Mouse (Mus musculus) neural tube, embryonic 15.5 days (tissue): Measurements from ENCODE around the gene Il17a. TPM values are rescaled to one million over a fixed set of nuclear protein-coding genes. Genes with fewer than 3 reads are reported as not detected.

Experiments used
- ATAC-seq: fragments of 200-750 bp; cut with Nextera tagmentation; 2 replicates; pipeline ENCODE4 v1.8.0; 2017; ENCODE audit warnings: mild to moderate bottlenecking, moderate TSS enrichment, moderate library complexity; ENCODE audit not compliant: low FRiP score
- H3K27ac ChIP-seq: fragments of 300-500 bp; sonication (generic); replicated peaks from 2 replicates; pipeline ENCODE4 v1.5.1; 2015; ENCODE audit warnings: mild to moderate bottlenecking, inconsistent platforms
- H3K27me3 ChIP-seq: fragments of 300-500 bp; sonication (generic); replicated peaks from 2 replicates; pipeline ENCODE4 v1.6.1; 2015; ENCODE audit warnings: inconsistent platforms
- H3K36me3 ChIP-seq: fragments of 300-500 bp; sonication (generic); 2 replicates; pipeline ENCODE4 v1.6.1; 2015; ENCODE audit warnings: inconsistent platforms
- H3K4me1 ChIP-seq: fragments of 300-500 bp; sonication (generic); 2 replicates; pipeline ENCODE4 v1.6.1; 2015; ENCODE audit warnings: inconsistent platforms
- H3K4me2 ChIP-seq: fragments of 300-500 bp; sonication (generic); 2 replicates; pipeline ENCODE4 v1.6.1; 2015; ENCODE audit warnings: inconsistent platforms, mild to moderate bottlenecking, moderate library complexity
- H3K4me3 ChIP-seq: fragments of 300-500 bp; sonication (generic); replicated peaks from 2 replicates; pipeline ENCODE4 v1.5.1; 2015; ENCODE audit warnings: mild to moderate bottlenecking, inconsistent platforms
- H3K9ac ChIP-seq: fragments of 300-500 bp; sonication (generic); replicated peaks from 2 replicates; pipeline ENCODE4 v1.6.1; 2015; ENCODE audit warnings: mild to moderate bottlenecking, inconsistent platforms
- H3K9me3 ChIP-seq: fragments of 300-500 bp; sonication (generic); replicated peaks from 2 replicates; pipeline ENCODE4 v1.6.1; 2016; ENCODE audit warnings: inconsistent platforms
- WGBS: fragments of 180-500 bp; shearing (Covaris S2); methylation state at CpG from one replicate; pipeline ENCODE4 v1.1.7; 2015; ENCODE audit warnings: mixed read lengths; 5-methylcytosine and 5-hydroxymethylcytosine counted together
- polyA plus RNA-seq: library from polyadenylated mRNA; unstranded; fragments of >200 nt; fragmentation: Nextera tagmentation; extraction: Ambion mirVana; gene quantifications from 2 replicates; pipeline ENCODE4 v1.2.1, GENCODE M21; 2015

The Il17a gene
- not detected in 2 replicates for polyA plus RNA-seq

GRCm38 (mm10) chr1:20730903-20731302 is at the start of gene Il17a:
Gene Il17a, plus strand, starts transcription at chr1:20730905.
- H3K9me3 ChIP-seq, result no peaks in the 10 kb centered on the region
- no peak within 1 kb of the TSS for H3K27ac ChIP-seq
- H3K27me3 ChIP-seq, result no peaks in the 10 kb centered on the region
- H3K9ac ChIP-seq, result no peak within 1 kb of the TSS
- 95% methylated on average over 10 of the region's 10 CpGs for WGBS
- H3K36me3 ChIP-seq, result no peaks in the 10 kb centered on the region
- H3K4me3 ChIP-seq, result no peak within 1 kb of the TSS
- no peak for ATAC-seq
- H3K4me1 ChIP-seq, result no peaks in the 10 kb centered on the region
- no peak within 1 kb of the TSS for H3K4me2 ChIP-seq

GRCm38 (mm10) chr1:20682849-20683248 is 47.9 kb upstream of the Il17a start:
- no peak overlapping the region for H3K27ac ChIP-seq
- H3K9ac ChIP-seq, result no peak overlapping the region
- no peak for ATAC-seq
- H3K27me3 ChIP-seq, result no peaks in the 10 kb centered on the region
- no peak overlapping the region for H3K4me3 ChIP-seq
- H3K4me2 ChIP-seq, result no peak overlapping the region
- no peaks in the 10 kb centered on the region for H3K4me1 ChIP-seq
- H3K9me3 ChIP-seq, result no peaks in the 10 kb centered on the region
- H3K36me3 ChIP-seq, result no peaks in the 10 kb centered on the region

- Histone ChIP-seq H3K9ac (no peak overlapping the region), H3K4me1 (no peaks in the 10 kb centered on the region)
- 95% methylated on average over 5 of the region's 5 CpGs for WGBS
Observed at GRCm38 (mm10) chr1:20683386-20683785, 47.3 kb upstream of the Il17a start.

GRCm38 (mm10) chr1:20683853-20684252 is 46.9 kb upstream of the Il17a start:
- Histone ChIP-seq H3K4me2 (no peak overlapping the region), H3K9me3 (no peaks in the 10 kb centered on the region), H3K4me1 (no peaks in the 10 kb centered on the region), H3K9ac (no peak overlapping the region), H3K27me3 (no peaks in the 10 kb centered on the region), H3K27ac (no peak overlapping the region), H3K36me3 (no peaks in the 10 kb centered on the region), H3K4me3 (no peak overlapping the region)
- no peak for ATAC-seq
- WGBS, result 78% methylated on average over 3 of the region's 3 CpGs

More at GRCm38 (mm10) chr1:20683386-20683785, 47.3 kb upstream of the Il17a start:
- Histone ChIP-seq H3K36me3 (no peaks in the 10 kb centered on the region), H3K9me3 (no peaks in the 10 kb centered on the region), H3K27me3 (no peaks in the 10 kb centered on the region), H3K4me3 (no peak overlapping the region), H3K27ac (no peak overlapping the region), H3K4me2 (no peak overlapping the region)
- no peak for ATAC-seq

- H3K4me3 ChIP-seq, result no peak overlapping the region
- WGBS, result 91% methylated on average over 3 of the region's 3 CpGs
- H3K4me1 ChIP-seq, result no peaks in the 10 kb centered on the region
- H3K27ac ChIP-seq, result no peak overlapping the region
- no peaks in the 10 kb centered on the region for H3K9me3 ChIP-seq
- H3K27me3 ChIP-seq, result no peaks in the 10 kb centered on the region
- no peaks in the 10 kb centered on the region for H3K36me3 ChIP-seq
- ATAC-seq, result no peak
- H3K9ac ChIP-seq, result no peak overlapping the region
- H3K4me2 ChIP-seq, result no peak overlapping the region
Observed at GRCm38 (mm10) chr1:20684403-20684802, 46.3 kb upstream of the Il17a start.

GRCm38 (mm10) chr1:20685393-20685792 is 45.3 kb upstream of the Il17a start:
- no peaks in the 10 kb centered on the region for H3K4me1 ChIP-seq
- no peak overlapping the region for H3K4me3 ChIP-seq
- H3K4me2 ChIP-seq, result no peak overlapping the region
- H3K36me3 ChIP-seq, result no peaks in the 10 kb centered on the region
- no peak overlapping the region for H3K27ac ChIP-seq
- H3K9ac ChIP-seq, result no peak overlapping the region
- no peak for ATAC-seq
- no peaks in the 10 kb centered on the region for H3K9me3 ChIP-seq
- WGBS, result 95% methylated on average over 2 of the region's 2 CpGs
- H3K27me3 ChIP-seq, result no peaks in the 10 kb centered on the region

- no peaks in the 10 kb centered on the region for H3K36me3 ChIP-seq
- H3K4me1 ChIP-seq, result no peaks in the 10 kb centered on the region
- no peak overlapping the region for H3K4me3 ChIP-seq
- no peaks in the 10 kb centered on the region for H3K9me3 ChIP-seq
- 90% methylated on average over 4 of the region's 4 CpGs for WGBS
- H3K27ac ChIP-seq, result no peak overlapping the region
- no peak overlapping the region for H3K4me2 ChIP-seq
- H3K9ac ChIP-seq, result no peak overlapping the region
- no peaks in the 10 kb centered on the region for H3K27me3 ChIP-seq
- no peak for ATAC-seq
Observed at GRCm38 (mm10) chr1:20685907-20686306, 44.8 kb upstream of the Il17a start.

- Histone ChIP-seq H3K4me2 (no peak overlapping the region), H3K36me3 (no peaks in the 10 kb centered on the region), H3K27ac (no peak overlapping the region), H3K9ac (no peak overlapping the region), H3K9me3 (no peaks in the 10 kb centered on the region), H3K4me1 (no peaks in the 10 kb centered on the region), H3K27me3 (no peaks in the 10 kb centered on the region), H3K4me3 (no peak overlapping the region)
- no peak for ATAC-seq
- 97% methylated on average over 8 of the region's 8 CpGs for WGBS
Observed at GRCm38 (mm10) chr1:20691336-20691735, 39.4 kb upstream of the Il17a start.

GRCm38 (mm10) chr1:20693634-20694313 is 36.9 kb upstream of the Il17a start:
- Histone ChIP-seq H3K27me3 (no peaks in the 10 kb centered on the region), H3K27ac (no peak overlapping the region), H3K36me3 (no peaks in the 10 kb centered on the region), H3K4me1 (no peaks in the 10 kb centered on the region), H3K9ac (no peak overlapping the region), H3K4me3 (no peak overlapping the region), H3K9me3 (no peaks in the 10 kb centered on the region), H3K4me2 (no peak overlapping the region)
- no peak for ATAC-seq
- 94% methylated on average over 6 of the region's 6 CpGs for WGBS

GRCm38 (mm10) chr1:20700011-20700410 is 30.7 kb upstream of the Il17a start:
- Histone ChIP-seq H3K9ac (no peak overlapping the region), H3K4me1 (no peaks in the 10 kb centered on the region), H3K4me2 (no peak overlapping the region), H3K36me3 (no peaks in the 10 kb centered on the region), H3K27ac (no peak overlapping the region), H3K9me3 (no peaks in the 10 kb centered on the region), H3K27me3 (no peaks in the 10 kb centered on the region), H3K4me3 (no peak overlapping the region)
- WGBS, result 60% methylated on average over 3 of the region's 3 CpGs
- ATAC-seq, result no peak

GRCm38 (mm10) chr1:20736572-20736971 is 5.9 kb downstream of the Il17a start:
- WGBS, result 90% methylated on average over 4 of the region's 4 CpGs
- Histone ChIP-seq H3K4me3 (no peak overlapping the region), H3K27me3 (no peaks in the 10 kb centered on the region), H3K27ac (no peak overlapping the region), H3K4me2 (no peak overlapping the region), H3K36me3 (no peaks in the 10 kb centered on the region), H3K9me3 (no peaks in the 10 kb centered on the region), H3K9ac (no peak overlapping the region), H3K4me1 (no peaks in the 10 kb centered on the region)
- ATAC-seq, result no peak

GRCm38 (mm10) chr1:20738483-20738882 is 7.8 kb downstream of the Il17a start:
- Histone ChIP-seq H3K27me3 (no peaks in the 10 kb centered on the region), H3K4me1 (no peaks in the 10 kb centered on the region), H3K9ac (no peak overlapping the region), H3K4me2 (no peak overlapping the region), H3K9me3 (no peaks in the 10 kb centered on the region), H3K36me3 (no peaks in the 10 kb centered on the region), H3K27ac (no peak overlapping the region), H3K4me3 (no peak overlapping the region)
- ATAC-seq, result no peak
- WGBS, result 90% methylated on average over 2 of the region's 2 CpGs
